ENCODE assay signal across 16 mouse cellular contexts in the genomic region with DNA sequence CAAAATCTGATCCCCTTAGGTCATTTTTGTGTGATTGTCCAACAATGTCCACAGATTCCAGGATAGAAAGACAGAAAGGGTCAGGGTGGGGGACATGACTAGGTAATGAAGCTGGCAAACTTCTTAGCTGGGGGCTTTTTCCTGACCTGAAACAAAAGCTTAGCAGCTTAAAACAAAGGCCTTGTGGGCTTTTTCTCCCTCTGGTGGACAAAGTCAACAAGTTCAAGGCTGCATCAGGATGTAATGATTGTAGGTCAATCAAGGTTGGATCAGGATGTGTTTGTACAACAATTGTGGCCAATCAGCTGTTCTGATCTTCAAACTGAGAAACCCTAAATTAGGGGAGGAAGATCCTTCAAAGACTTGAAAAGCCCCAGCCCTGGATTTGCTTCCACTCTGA.
DNase-seq lines count a peak whose midpoint lies in the region; ATAC-seq and TF ChIP-seq lines count a peak whose summit lies in the region.
"Had no signal": no experiment of that assay in that cellular context is flagged by ENCODE, and none has a peak within 500 bp of the region (broad histone marks: within the 10 kb centered on the region; RNA-seq: fewer than 3 reads in every experiment).

No protein-coding gene starts in this region.

- H3K4me1 ChIP-seq in hindbrain, postnatal 0 days (ENCODE audit: insufficient read depth, low read length), result 0 out of 2 replicates have a peak, but pooled peaks cover 3% of the 10 kb centered on the region
- peaks cover 14% of the 10 kb centered on the region for H3K4me1 ChIP-seq in hindbrain, embryonic 13.5 days (replicated peaks)
- peaks cover 3% of the 10 kb centered on the region; the same call in 1 of the 2 replicates for H3K4me1 ChIP-seq in midbrain, embryonic 14.5 days (ENCODE audit: control insufficient read depth, insufficient read depth, low read length)
- peaks cover 14% of the 10 kb centered on the region for H3K4me1 ChIP-seq in midbrain, embryonic 15.5 days
- H3K4me1 ChIP-seq: neural tube, embryonic 12.5 days had no signal

- H3K9ac ChIP-seq in hindbrain, postnatal 0 days (replicated peaks; ENCODE audit: low read length), result no peak overlapping the region
- H3K9ac ChIP-seq in hindbrain, embryonic 13.5 days, result no peak overlapping the region
- no peak overlapping the region for H3K9ac ChIP-seq in midbrain, embryonic 14.5 days (replicated peaks; ENCODE audit: low read length)
- no peak overlapping the region for H3K9ac ChIP-seq in midbrain, embryonic 15.5 days
- H3K9ac ChIP-seq: midbrain, embryonic 12.5 days; neural tube, embryonic 12.5 days had no signal

- DNase-seq in hindbrain, postnatal 0 days (ENCODE audit: low spot score), result peak; percentile 51
- peak; percentile 29 for DNase-seq in midbrain, embryonic 14.5 days
- peak; percentile 10 for DNase-seq in Muller cell, postnatal 12 days (ENCODE audit: inconsistent ontology term)
- peak; percentile 14 for DNase-seq in naive thymus-derived CD4-positive, alpha-beta T cell, adult 2 months (ENCODE audit: low read depth)
- no peak for DNase-seq in adrenal gland, adult 2 months
- DNase-seq: adrenal gland, postnatal 36 days; gastrocnemius, postnatal 14 days; layer of hippocampus, adult 9-11 months; lung, postnatal 10 days; right cerebral cortex, postnatal 4 days had no signal

- ATAC-seq in hindbrain, postnatal 0 days, result no peak
- ATAC-seq in hindbrain, embryonic 13.5 days (ENCODE audit: low FRiP score), result no peak
- no peak for ATAC-seq in midbrain, embryonic 14.5 days (ENCODE audit: low FRiP score, low TSS enrichment)
- ATAC-seq in midbrain, embryonic 15.5 days (replicated peaks), result no peak

- no peaks in the 10 kb centered on the region for H3K36me3 ChIP-seq in hindbrain, postnatal 0 days (ENCODE audit: insufficient read depth, low read length)
- no peaks in the 10 kb centered on the region for H3K36me3 ChIP-seq in hindbrain, embryonic 13.5 days
- H3K36me3 ChIP-seq in midbrain, embryonic 14.5 days (ENCODE audit: control insufficient read depth, insufficient read depth, low read length), result no peaks in the 10 kb centered on the region
- no peaks in the 10 kb centered on the region for H3K36me3 ChIP-seq in midbrain, embryonic 15.5 days (replicated peaks)
- H3K36me3 ChIP-seq: midbrain, embryonic 12.5 days; neural tube, embryonic 12.5 days had no signal

- H3K9me3 ChIP-seq in hindbrain, postnatal 0 days (ENCODE audit: low read length), result no peaks in the 10 kb centered on the region
- no peaks in the 10 kb centered on the region for H3K9me3 ChIP-seq in hindbrain, embryonic 13.5 days
- H3K9me3 ChIP-seq in midbrain, embryonic 14.5 days (ENCODE audit: control insufficient read depth, low read length), result no peaks in the 10 kb centered on the region
- H3K9me3 ChIP-seq in midbrain, embryonic 15.5 days, result no peaks in the 10 kb centered on the region
- H3K9me3 ChIP-seq: midbrain, embryonic 12.5 days; neural tube, embryonic 12.5 days had no signal

- no peak overlapping the region for H3K27ac ChIP-seq in hindbrain, postnatal 0 days
- no peak overlapping the region for H3K27ac ChIP-seq in hindbrain, embryonic 13.5 days
- no peak overlapping the region for H3K27ac ChIP-seq in midbrain, embryonic 14.5 days (replicated peaks; ENCODE audit: low read depth, low read length)
- H3K27ac ChIP-seq in midbrain, embryonic 15.5 days, result no peak overlapping the region
- H3K27ac ChIP-seq: midbrain, embryonic 12.5 days; neural tube, embryonic 12.5 days had no signal

- TF ChIP-seq CTCF in hindbrain, postnatal 0 days (IDR thresholded peaks at IDR 0.05; ENCODE audit: low read depth), result peak; percentile 63

- H3K27me3 ChIP-seq in hindbrain, postnatal 0 days (ENCODE audit: insufficient read depth, low read length), result no peaks in the 10 kb centered on the region
- no peaks in the 10 kb centered on the region for H3K27me3 ChIP-seq in hindbrain, embryonic 13.5 days
- H3K27me3 ChIP-seq in midbrain, embryonic 14.5 days (ENCODE audit: control insufficient read depth, insufficient read depth, low read length), result no peaks in the 10 kb centered on the region
- no peaks in the 10 kb centered on the region for H3K27me3 ChIP-seq in midbrain, embryonic 15.5 days (replicated peaks)
- H3K27me3 ChIP-seq: midbrain, embryonic 12.5 days had no signal

- no peak overlapping the region for H3K4me2 ChIP-seq in hindbrain, postnatal 0 days (ENCODE audit: low read depth, low read length)
- H3K4me2 ChIP-seq in hindbrain, embryonic 13.5 days, result no peak overlapping the region
- no peak overlapping the region for H3K4me2 ChIP-seq in midbrain, embryonic 14.5 days (ENCODE audit: low read length)
- no peak overlapping the region for H3K4me2 ChIP-seq in midbrain, embryonic 15.5 days
- H3K4me2 ChIP-seq: heart, embryonic 11.5 days; liver, embryonic 11.5 days; midbrain, embryonic 12.5 days; neural tube, embryonic 12.5 days had no signal

- H3K4me3 ChIP-seq in hindbrain, postnatal 0 days (ENCODE audit: low read length), result no peak overlapping the region
- no peak overlapping the region for H3K4me3 ChIP-seq in hindbrain, embryonic 13.5 days
- H3K4me3 ChIP-seq in midbrain, embryonic 14.5 days (replicated peaks; ENCODE audit: low read depth, low read length), result no peak overlapping the region
- no peak overlapping the region for H3K4me3 ChIP-seq in midbrain, embryonic 15.5 days
- H3K4me3 ChIP-seq: midbrain, embryonic 12.5 days; neural tube, embryonic 12.5 days had no signal
